Mouse (Mus musculus): Measurements from ENCODE around the gene Dusp19. TPM values are rescaled to one million over a fixed set of nuclear protein-coding genes. Genes with fewer than 3 reads are reported as not detected.

The Dusp19 gene
- 15.6 and 17.5 TPM in 2 replicates for polyA plus RNA-seq (2016; fragmentation: Nextera tagmentation; extraction: Ambion mirVana)

DNA sequence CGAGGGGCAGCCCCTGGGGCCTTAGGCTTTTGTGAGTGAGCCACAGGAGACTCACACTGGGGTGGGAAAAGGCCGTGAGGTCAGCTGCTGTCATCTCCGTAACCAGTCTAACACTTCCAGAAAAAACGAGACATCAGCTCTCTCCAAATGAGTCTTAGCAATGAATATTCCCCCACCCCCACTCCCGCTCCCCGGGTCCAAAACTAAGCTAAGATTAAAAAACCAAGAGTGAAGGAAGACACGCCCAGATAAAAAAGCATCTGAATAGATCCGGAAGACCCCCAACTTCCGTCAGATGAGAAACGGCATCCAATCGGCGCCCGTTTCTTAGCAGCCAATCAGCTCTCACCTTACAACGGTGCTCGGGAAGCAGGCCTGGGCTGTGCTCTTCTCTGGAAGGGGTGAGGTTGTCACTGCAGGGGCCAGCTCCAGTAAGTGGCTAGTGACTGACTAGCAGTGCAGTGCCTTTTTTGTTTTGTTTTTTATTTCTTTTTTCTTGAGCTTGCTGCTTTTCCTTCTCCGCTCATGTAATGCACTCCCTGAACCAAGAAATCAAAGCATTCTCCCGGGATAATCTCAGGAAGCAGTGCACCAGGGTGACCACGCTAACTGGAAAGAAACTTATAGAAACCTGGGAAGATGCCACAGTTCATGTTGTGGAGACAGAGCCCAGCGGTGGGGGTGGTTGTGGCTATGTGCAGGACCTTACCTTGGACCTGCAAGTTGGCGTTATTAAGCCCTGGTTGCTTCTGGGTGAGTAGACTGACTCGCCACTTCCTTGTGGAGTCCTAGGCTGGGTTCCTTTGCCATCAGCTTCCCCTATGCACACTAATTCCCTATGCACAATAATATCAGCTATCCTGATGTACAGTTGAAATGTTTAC lies at the start of gene Dusp19, which contains the start of gene Nup35:
Gene Dusp19 (plus strand): TSS at position 192 of the 884 bp plus-strand sequence.
Gene Nup35 (plus strand): TSS at position 383 of the 884 bp plus-strand sequence.
- Histone ChIP-seq H3K27me3 (no peaks in the 10 kb centered on the region), H3K27ac (peak within 1 kb of the TSS; percentile 36; the same call in 1 of the 2 replicates)
- WGBS = 3% methylated on average over 21 of the region's 21 CpGs

DNA sequence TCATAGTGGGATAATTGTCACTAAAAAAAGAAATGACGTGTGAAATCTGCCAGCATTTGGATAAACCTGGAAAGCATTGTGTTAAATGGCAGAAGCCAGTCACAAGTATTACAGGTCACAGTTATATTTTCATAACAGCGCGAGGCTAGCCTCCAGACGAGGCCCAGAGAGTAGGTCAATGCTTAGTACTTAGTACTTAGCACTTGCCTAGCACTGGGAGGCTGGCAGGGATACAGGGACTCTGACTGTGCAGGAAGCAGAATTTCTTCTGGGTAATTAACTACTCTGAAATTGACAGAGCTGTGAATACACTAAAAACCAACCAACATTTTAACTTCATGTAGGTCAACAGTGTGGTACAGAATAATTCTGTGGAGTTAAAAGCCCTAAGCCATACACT lies 49.4 kb upstream of the Dusp19 start:
- Histone ChIP-seq H3K36me3 (no peaks in the 10 kb centered on the region), H3K9ac (replicated peaks) (no peak overlapping the region), H3K4me3 (replicated peaks) (no peak overlapping the region), H3K27me3 (no peaks in the 10 kb centered on the region), H3K9me3 (no peaks in the 10 kb centered on the region), H3K4me2 (no peak overlapping the region), H3K27ac (no peak overlapping the region), H3K4me1 (replicated peaks) (peaks cover 3% of the 10 kb centered on the region; the same call in 1 of the 2 replicates)
- WGBS = 93% methylated on average over 4 of the region's 4 CpGs
- no peak for ATAC-seq (ENCODE audit: insufficient number of reproducible peaks, insufficient read depth, low FRiP score, low TSS enrichment, low read depth)

More for the DNA sequence above, at the start of gene Dusp19, which contains the start of gene Nup35:
- H3K4me2 ChIP-seq = peak within 1 kb of the TSS; percentile 60
- H3K9me3 ChIP-seq = no peaks in the 10 kb centered on the region
- ATAC-seq (ENCODE audit: insufficient number of reproducible peaks, insufficient read depth, low FRiP score, low TSS enrichment, low read depth) = peak; percentile 99
- peak within 1 kb of the TSS; percentile 56 for H3K4me3 ChIP-seq (replicated peaks)
- H3K9ac ChIP-seq (replicated peaks) = peak within 1 kb of the TSS; percentile 61
- H3K4me1 ChIP-seq (replicated peaks) = peaks cover 4% of the 10 kb centered on the region; the same call in 1 of the 2 replicates
- H3K36me3 ChIP-seq = peaks cover 4% of the 10 kb centered on the region

DNA sequence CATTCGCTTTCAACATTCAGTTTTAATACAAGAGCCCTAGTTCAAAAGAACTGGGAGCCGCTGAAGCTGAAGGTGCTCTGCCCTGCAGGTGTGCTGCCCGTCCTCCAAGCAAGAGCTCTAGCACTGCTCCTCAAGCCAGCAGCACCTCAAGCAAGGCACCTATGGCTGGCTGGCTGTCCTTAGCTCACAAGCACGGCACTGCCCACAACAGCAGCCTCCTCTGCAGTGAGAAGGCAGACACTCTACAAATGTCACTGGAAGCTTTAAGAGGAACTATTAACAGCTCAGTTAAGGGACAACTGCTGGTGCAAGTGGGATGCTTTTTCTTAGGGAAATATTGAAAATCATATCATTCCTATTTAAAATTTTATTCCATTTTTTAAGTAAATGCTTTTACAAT lies 46.2 kb upstream of the Dusp19 start:
- no peak for ATAC-seq (ENCODE audit: insufficient number of reproducible peaks, insufficient read depth, low FRiP score, low TSS enrichment, low read depth)
- Histone ChIP-seq H3K4me3 (replicated peaks) (no peak overlapping the region), H3K9ac (replicated peaks) (no peak overlapping the region), H3K4me1 (replicated peaks) (peaks cover 6% of the 10 kb centered on the region; the same call in 1 of the 2 replicates), H3K4me2 (no peak overlapping the region), H3K9me3 (no peaks in the 10 kb centered on the region), H3K36me3 (no peaks in the 10 kb centered on the region), H3K27me3 (no peaks in the 10 kb centered on the region), H3K27ac (0 out of 2 replicates have a peak overlapping the region, but pooled peaks have one; percentile 29)
- WGBS = 71% methylated on average over 4 of the region's 4 CpGs

DNA sequence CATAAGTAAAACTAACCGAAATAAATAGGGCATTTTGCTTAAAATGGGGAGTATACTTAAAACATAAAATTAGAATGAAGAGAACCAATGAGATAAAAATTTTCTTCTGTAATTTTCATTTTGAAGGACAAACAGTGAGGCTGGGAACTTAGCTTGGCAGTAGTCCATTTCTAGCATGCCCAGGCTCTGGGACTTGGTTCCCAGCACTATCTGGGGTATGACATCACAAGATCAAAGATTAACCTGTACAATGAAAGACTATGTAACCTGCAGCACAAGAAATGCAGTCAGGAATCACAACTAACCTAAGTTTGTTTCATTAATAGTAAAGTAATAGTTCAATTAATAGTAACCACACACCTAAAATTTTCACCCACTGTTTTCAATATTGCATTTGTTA lies 39.6 kb upstream of the Dusp19 start:
- Histone ChIP-seq H3K27ac (no peak overlapping the region), H3K4me3 (replicated peaks) (no peak overlapping the region), H3K4me1 (replicated peaks) (peaks cover 19% of the 10 kb centered on the region), H3K9ac (replicated peaks) (no peak overlapping the region), H3K36me3 (no peaks in the 10 kb centered on the region), H3K9me3 (no peaks in the 10 kb centered on the region), H3K27me3 (no peaks in the 10 kb centered on the region), H3K4me2 (no peak overlapping the region)
- no peak for ATAC-seq (ENCODE audit: insufficient number of reproducible peaks, insufficient read depth, low FRiP score, low TSS enrichment, low read depth)
- WGBS = 93% methylated on average over 1 of the region's 1 CpGs

DNA sequence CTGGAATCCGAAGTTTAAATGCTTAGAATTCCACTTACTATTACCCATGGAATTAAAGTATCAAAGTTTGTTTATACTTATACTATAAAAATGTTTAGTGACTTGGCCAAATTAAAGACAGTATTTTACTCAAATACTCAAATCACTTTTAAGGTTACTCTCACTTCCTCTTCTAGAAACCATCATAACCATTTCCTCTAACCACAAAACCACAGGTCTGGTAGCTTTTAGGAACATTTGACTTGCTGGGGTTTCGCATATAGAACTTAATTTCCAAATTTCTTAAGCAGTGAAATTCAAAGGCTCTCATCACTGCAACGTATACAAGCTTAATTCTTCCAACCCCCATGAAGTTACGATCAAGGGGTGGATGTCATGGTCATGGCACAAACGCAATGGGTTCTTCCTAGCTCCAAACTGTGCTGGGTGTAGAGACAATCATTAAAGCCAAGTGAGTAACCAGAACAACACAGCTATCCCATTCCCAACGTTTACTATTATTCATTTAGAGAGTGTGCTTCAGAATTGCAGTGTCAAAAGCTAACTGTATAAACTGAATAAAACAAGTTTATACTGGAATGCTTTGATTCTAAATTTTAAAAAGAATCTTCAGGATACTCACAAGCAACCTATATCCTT lies 37.5 kb upstream of the Dusp19 start:
- peak overlapping the region; percentile 73 for H3K4me2 ChIP-seq
- no peaks in the 10 kb centered on the region for H3K27me3 ChIP-seq
- WGBS = 43% methylated on average over 6 of the region's 6 CpGs
- H3K4me3 ChIP-seq (replicated peaks) = peak overlapping the region; percentile 24
- no peak overlapping the region for H3K27ac ChIP-seq
- peaks cover 19% of the 10 kb centered on the region for H3K4me1 ChIP-seq (replicated peaks)
- H3K9ac ChIP-seq (replicated peaks) = 0 out of 2 replicates have a peak overlapping the region, but pooled peaks have one; percentile 31
- no peaks in the 10 kb centered on the region for H3K9me3 ChIP-seq
- no peak for ATAC-seq (ENCODE audit: insufficient number of reproducible peaks, insufficient read depth, low FRiP score, low TSS enrichment, low read depth)
- H3K36me3 ChIP-seq = no peaks in the 10 kb centered on the region

DNA sequence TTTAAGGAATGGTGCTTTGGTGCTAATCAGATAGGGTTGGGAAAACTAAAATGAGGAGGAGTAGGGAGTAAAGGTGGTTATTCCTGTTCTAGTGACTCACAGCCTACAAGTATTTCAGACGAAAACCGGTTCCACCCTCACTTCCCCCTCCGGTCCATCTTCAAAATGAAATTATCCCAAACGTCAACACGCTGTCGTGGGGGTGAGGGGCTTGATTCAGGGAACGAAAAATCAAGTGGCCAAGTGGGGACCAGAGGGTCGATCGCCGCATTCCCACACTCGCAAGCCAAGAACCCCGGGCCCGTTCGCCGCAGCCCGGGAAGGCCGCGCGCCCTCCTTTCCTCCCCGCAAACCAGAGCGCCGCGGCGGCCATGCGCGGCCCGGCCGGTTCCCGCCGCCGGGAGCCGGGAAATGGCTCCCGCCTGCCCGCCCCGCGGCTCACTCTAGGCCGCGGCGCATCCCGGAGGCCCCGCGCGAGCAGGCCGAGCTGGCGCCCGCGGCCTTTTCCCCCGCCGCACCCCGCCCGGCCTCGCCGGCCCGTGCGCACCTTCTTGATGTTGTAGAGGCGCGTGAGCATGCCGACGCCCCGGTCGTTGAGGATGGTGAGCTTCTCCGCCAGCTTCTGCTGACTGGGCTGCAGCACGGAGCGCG lies 36.4 kb upstream of the Dusp19 start:
- H3K4me1 ChIP-seq (replicated peaks) = peaks cover 15% of the 10 kb centered on the region
- 1% methylated on average over 65 of the region's 65 CpGs for WGBS
- peak overlapping the region; percentile 73 for H3K4me2 ChIP-seq
- H3K27me3 ChIP-seq = no peaks in the 10 kb centered on the region
- H3K9me3 ChIP-seq = no peaks in the 10 kb centered on the region
- peak overlapping the region; percentile 88 for H3K4me3 ChIP-seq (replicated peaks)
- peak overlapping the region; percentile 97 for H3K27ac ChIP-seq
- peak overlapping the region; percentile 97 for H3K9ac ChIP-seq (replicated peaks)
- peak; percentile 71 for ATAC-seq (ENCODE audit: insufficient number of reproducible peaks, insufficient read depth, low FRiP score, low TSS enrichment, low read depth)
- H3K36me3 ChIP-seq = no peaks in the 10 kb centered on the region

DNA sequence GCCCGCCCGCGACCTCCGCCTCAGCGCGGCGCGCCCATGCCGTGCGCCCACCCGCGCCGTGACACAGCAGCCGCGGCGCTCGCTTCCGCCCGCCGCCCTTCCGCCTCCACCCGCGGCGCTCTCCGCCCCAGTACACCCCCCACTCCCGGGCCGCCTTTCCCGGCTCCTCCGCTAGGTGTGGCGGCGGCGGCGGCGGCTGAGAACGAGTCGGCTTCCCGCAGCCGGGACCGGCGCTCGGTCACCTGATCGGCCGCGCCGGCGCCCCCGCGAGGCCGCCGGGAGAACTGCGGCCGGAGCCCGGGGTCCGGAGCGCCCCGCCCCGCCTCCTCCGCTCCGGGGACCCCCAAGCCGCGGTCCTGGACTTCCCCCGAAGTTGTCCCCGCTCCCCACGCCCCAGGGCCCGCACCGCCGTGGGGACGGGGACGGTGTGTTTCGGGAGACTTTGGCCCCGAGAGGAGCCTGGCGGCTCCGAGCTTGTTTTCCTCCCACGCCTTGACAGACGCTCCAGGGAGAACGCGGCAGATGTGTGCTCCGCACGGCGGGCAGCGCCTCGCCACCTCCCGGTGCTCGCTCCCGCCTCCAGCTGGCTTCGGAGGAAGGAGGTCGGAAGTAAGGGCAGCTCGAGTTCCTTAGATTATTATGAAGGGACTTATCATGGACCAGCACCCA lies 35.7 kb upstream of the Dusp19 start, which contains the start of gene Nckap1:
Gene Nckap1 (minus strand): TSS at position 338 of the 669 bp plus-strand sequence.
- H3K27ac ChIP-seq = peak within 1 kb of the TSS; percentile 97
- H3K4me1 ChIP-seq (replicated peaks) = peaks cover 15% of the 10 kb centered on the region
- H3K27me3 ChIP-seq = no peaks in the 10 kb centered on the region
- peak; percentile 86 for ATAC-seq (ENCODE audit: insufficient number of reproducible peaks, insufficient read depth, low FRiP score, low TSS enrichment, low read depth)
- H3K9me3 ChIP-seq = no peaks in the 10 kb centered on the region
- peak within 1 kb of the TSS; percentile 97 for H3K9ac ChIP-seq (replicated peaks)
- WGBS = under 1% methylated on average over 71 of the region's 88 CpGs
- H3K4me3 ChIP-seq (replicated peaks) = peak within 1 kb of the TSS; percentile 88
- H3K36me3 ChIP-seq = no peaks in the 10 kb centered on the region
- H3K4me2 ChIP-seq = peak within 1 kb of the TSS; percentile 73

DNA sequence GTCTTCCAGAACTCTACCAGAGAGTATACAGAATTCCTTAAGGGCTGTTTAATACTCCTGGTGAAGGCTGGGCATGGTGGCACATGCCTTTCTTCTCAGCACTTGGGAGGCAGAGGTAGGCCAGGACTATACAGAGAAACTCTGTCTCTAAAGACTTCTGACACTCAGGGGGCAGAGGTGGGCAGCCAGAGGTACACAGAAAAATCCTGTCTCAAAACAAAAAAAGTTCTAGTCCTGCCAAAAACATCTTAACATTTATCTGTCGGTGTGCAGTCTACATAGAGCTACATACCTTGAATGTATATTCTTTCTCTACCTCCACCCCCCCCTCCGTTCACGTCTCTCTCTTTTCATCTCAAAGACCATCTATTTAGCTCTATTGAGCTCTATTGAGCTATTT lies 34.5 kb upstream of the Dusp19 start:
- H3K36me3 ChIP-seq = no peaks in the 10 kb centered on the region
- 88% methylated on average over 3 of the region's 3 CpGs for WGBS

DNA sequence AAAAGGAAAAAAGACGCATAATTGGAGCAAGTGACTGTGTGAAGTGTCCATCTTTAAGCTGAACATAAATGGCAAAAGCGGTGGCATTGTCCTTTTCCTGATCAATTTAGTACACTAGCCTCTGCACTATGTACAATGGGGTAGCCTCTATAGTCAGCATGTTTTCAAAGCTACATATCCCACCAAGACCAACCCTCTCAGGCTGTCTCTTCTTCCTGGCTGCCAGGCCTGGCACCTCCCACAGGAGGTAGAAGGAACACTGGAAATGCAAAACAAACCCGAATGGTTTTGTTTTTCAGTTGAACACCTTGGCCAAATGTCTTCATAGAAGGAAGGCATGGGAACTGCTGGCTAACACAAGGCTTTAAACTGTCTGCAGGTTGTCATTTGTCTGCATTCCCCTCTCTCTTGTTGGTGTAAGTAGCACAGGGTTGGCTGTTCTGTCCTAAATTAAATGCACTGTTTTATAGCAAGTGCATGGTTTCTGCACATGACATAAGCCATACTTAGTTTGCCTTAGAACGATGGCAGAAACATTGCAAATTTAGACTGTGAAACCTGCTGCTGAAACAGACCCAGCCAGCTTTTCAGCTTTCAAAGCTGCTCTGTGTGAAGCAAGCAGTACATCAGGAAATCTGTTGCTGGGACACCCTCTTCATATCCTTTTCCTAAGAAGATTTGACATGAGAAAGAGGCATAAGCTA lies 22.5 kb upstream of the Dusp19 start:
- no peak overlapping the region for H3K4me3 ChIP-seq (replicated peaks)
- no peak overlapping the region for H3K9ac ChIP-seq (replicated peaks)
- H3K36me3 ChIP-seq = no peaks in the 10 kb centered on the region
- ATAC-seq (ENCODE audit: insufficient number of reproducible peaks, insufficient read depth, low FRiP score, low TSS enrichment, low read depth) = no peak
- H3K9me3 ChIP-seq = no peaks in the 10 kb centered on the region
- WGBS = 68% methylated on average over 4 of the region's 4 CpGs
- H3K4me2 ChIP-seq = no peak overlapping the region
- H3K27me3 ChIP-seq = no peaks in the 10 kb centered on the region
- no peak overlapping the region for H3K27ac ChIP-seq
- H3K4me1 ChIP-seq (replicated peaks) = no peaks in the 10 kb centered on the region

More for the DNA sequence above, 34.5 kb upstream of the Dusp19 start:
- H3K9me3 ChIP-seq = no peaks in the 10 kb centered on the region
- no peak overlapping the region for H3K9ac ChIP-seq (replicated peaks)
- no peaks in the 10 kb centered on the region for H3K27me3 ChIP-seq
- no peak for ATAC-seq (ENCODE audit: insufficient number of reproducible peaks, insufficient read depth, low FRiP score, low TSS enrichment, low read depth)
- H3K4me2 ChIP-seq = no peak overlapping the region
- H3K4me1 ChIP-seq (replicated peaks) = peaks cover 15% of the 10 kb centered on the region
- no peak overlapping the region for H3K4me3 ChIP-seq (replicated peaks)
- H3K27ac ChIP-seq = no peak overlapping the region

DNA sequence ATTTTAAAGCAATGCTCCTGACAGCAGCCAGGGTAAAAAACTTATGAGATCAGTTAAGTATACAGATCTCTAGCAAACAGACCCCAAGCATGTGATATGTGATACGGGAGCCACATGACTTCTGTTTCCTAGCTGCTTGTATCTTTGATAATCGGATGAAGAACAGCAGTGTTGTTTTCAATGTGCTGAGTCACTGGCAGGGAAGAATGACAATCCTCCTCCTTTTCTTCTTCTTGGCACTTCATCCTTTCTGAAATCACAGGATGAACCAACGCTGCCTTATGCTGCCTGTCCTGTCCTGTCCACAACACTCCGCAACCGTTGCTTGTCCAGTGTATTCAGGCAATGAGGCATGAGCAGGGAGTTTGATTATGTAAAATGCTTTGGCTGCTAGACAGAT lies 19.9 kb upstream of the Dusp19 start:
- Histone ChIP-seq H3K9ac (replicated peaks) (no peak overlapping the region), H3K27ac (no peak overlapping the region), H3K9me3 (no peaks in the 10 kb centered on the region), H3K4me3 (replicated peaks) (no peak overlapping the region), H3K36me3 (no peaks in the 10 kb centered on the region), H3K27me3 (no peaks in the 10 kb centered on the region), H3K4me1 (replicated peaks) (no peaks in the 10 kb centered on the region), H3K4me2 (no peak overlapping the region)
- WGBS = 85% methylated on average over 5 of the region's 5 CpGs
- no peak for ATAC-seq (ENCODE audit: insufficient number of reproducible peaks, insufficient read depth, low FRiP score, low TSS enrichment, low read depth)
